Mouse (Mus musculus): ENCODE measurements around the gene Selplg.

DNA sequence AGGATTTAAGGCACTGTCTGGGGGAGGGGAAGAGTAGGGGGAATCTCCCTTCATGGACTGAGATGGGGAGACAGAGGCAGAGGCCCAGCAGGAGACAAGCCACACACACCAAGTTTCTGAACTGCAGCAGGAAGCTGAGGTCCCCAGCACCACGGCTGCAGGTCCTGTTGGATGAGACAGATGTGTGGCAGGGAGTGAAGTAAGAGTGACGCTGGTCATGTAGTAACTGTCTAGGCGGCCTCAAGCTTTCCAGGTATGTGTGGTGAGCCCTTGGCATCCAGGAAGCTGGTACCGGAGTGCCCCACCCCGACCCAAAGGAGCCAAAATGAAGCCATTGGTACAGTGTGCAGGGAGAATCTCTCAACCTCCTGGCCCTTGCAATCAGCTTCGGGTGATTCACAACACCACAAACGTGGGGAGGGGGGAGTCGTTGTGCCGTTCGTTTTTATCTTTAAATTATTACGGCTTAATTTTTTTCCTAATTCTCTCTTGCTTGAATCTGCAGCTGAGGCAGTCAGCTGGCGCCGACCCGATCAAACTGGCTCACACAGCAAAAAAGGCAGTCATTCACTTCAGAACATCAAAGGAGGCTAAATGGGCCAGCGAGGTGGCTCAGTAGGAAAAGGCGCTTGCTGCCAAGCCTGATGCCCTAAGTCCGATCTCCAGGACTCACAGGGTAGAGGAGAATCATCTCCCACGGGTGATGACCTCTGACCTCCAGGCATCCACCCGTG, 35.1 kb downstream of the Selplg start:
- TF ChIP-seq CTCF (IDR thresholded peaks at IDR 0.05) = no peak
- no peak for TF ChIP-seq EP300 (IDR thresholded peaks at IDR 0.05)
